Mouse (Mus musculus) myocyte (in vitro differentiated cells): ENCODE data around the gene Hoxb7. TPM values are rescaled to one million over a fixed set of nuclear protein-coding genes. Genes with fewer than 3 reads are reported as not detected.
A peak's percentile ranks its signal among the peaks of the same experiment; 100 is the strongest.

Source experiments
- H3K27me3 ChIP-seq: one replicate; pipeline ENCODE4 v1.6.1; 2011; ENCODE audit not compliant: control insufficient read depth, insufficient read depth, insufficient read length
- H3K36me3 ChIP-seq: one replicate; pipeline ENCODE4 v1.6.1; 2011; ENCODE audit not compliant: control insufficient read depth, insufficient read depth
- H3K4me2 ChIP-seq: one replicate; pipeline ENCODE4 v1.6.1; 2011; ENCODE audit warnings: low read depth, control low read depth
- H3K4me3 ChIP-seq: one replicate; pipeline ENCODE4 v1.5.1; 2011; ENCODE audit warnings: mild to moderate bottlenecking, control low read depth, moderate library complexity
- H3K79me2 ChIP-seq: one replicate; pipeline ENCODE4 v1.6.1; 2011; ENCODE audit not compliant: control insufficient read depth, insufficient read depth
- H3ac ChIP-seq: one replicate; pipeline ENCODE4 v1.6.1; 2011; ENCODE audit not compliant: control insufficient read depth, insufficient read length
- CEBPB ChIP-seq: IDR thresholded peaks from 2 replicates; pipeline ENCODE4 v1.6.1; 2011; ENCODE audit warnings: mild to moderate bottlenecking, moderate library complexity; ENCODE audit not compliant: poor library complexity, insufficient read depth, severe bottlenecking
- E2F4 ChIP-seq: IDR thresholded peaks from one replicate; pipeline ENCODE4 v1.6.1; 2011; ENCODE audit warnings: mild to moderate bottlenecking, control low read depth, moderate library complexity; ENCODE audit not compliant: insufficient read depth
- MAX ChIP-seq: IDR thresholded peaks from one replicate; pipeline ENCODE4 v1.6.1; 2011; ENCODE audit warnings: low read depth, mild to moderate bottlenecking, control low read depth
- MYOD1 ChIP-seq, 3 experiments: IDR thresholded peaks; one replicate each; pipeline ENCODE4 v1.6.1; 2011; ENCODE audit warnings: control low read depth in 2 of 3, low read depth in 2 of 3, mild to moderate bottlenecking in 2 of 3, moderate library complexity in 1 of 3; ENCODE audit not compliant: insufficient read length in 2 of 3, control insufficient read depth in 1 of 3
- MYOG ChIP-seq, 3 experiments: IDR thresholded peaks; one replicate each; pipeline ENCODE4 v1.6.1; 2011; ENCODE audit warnings: control low read depth in 2 of 3, low read depth in 2 of 3, mild to moderate bottlenecking in 2 of 3; ENCODE audit not compliant: insufficient read length in 2 of 3, control insufficient read depth in 1 of 3, insufficient read depth in 1 of 3
- POLR2A ChIP-seq: IDR thresholded peaks from one replicate; pipeline ENCODE4 v1.6.1; 2011; ENCODE audit warnings: low read depth, mild to moderate bottlenecking, control low read depth, moderate library complexity; ENCODE audit not compliant: insufficient read length
- POLR2AphosphoS2 ChIP-seq: IDR thresholded peaks from one replicate; pipeline ENCODE4 v1.6.1; 2011; ENCODE audit warnings: low read depth, control low read depth; ENCODE audit not compliant: insufficient read length
- REST ChIP-seq: IDR thresholded peaks from one replicate; pipeline ENCODE4 v1.6.1; 2011; ENCODE audit warnings: mild to moderate bottlenecking, control low read depth, moderate library complexity; ENCODE audit not compliant: insufficient read depth, insufficient read length
- SRF ChIP-seq: IDR thresholded peaks from one replicate; pipeline ENCODE4 v1.6.1; 2011; ENCODE audit warnings: low read depth; ENCODE audit not compliant: control insufficient read depth, insufficient read length
- TCF12 ChIP-seq: IDR thresholded peaks from one replicate; pipeline ENCODE4 v1.6.1; 2011; ENCODE audit warnings: mild to moderate bottlenecking, control low read depth; ENCODE audit not compliant: poor library complexity, insufficient read depth, severe bottlenecking
- TCF3 ChIP-seq: IDR thresholded peaks from one replicate; pipeline ENCODE4 v1.6.1; 2011; ENCODE audit warnings: low read depth, control low read depth; ENCODE audit not compliant: insufficient read length
- USF1 ChIP-seq: IDR thresholded peaks from one replicate; pipeline ENCODE4 v1.6.1; 2011; ENCODE audit warnings: low read depth, mild to moderate bottlenecking, control low read depth, moderate library complexity
- polyA plus RNA-seq: library from polyadenylated mRNA; unstranded; fragments of >200 nt; fragmentation: generic; extraction: Trizol; gene quantifications from one replicate; pipeline ENCODE4 v1.2.1, GENCODE M21; 2012; ENCODE audit warnings: missing spikeins

The Hoxb7 gene
- polyA plus RNA-seq, 1 experiment, result 0.06 TPM

GRCm38 (mm10) chr11:96284041-96284749 lies 2.2 kb upstream of the Hoxb7 start:
- no peaks in the 10 kb centered on the region for H3K36me3 ChIP-seq

GRCm38 (mm10) chr11:96284774-96285734 lies 1.4 kb upstream of the Hoxb7 start:
- TF ChIP-seq MYOG (IDR thresholded peaks at IDR 0.05; ENCODE audit: control insufficient read depth in 1 of 3, insufficient read depth in 1 of 3, insufficient read length in 2 of 3, low read depth in 2 of 3) (no peak), TCF12 (no peak), SRF (no peak), POLR2A (no peak)
- peaks cover 95% of the 10 kb centered on the region for H3K27me3 ChIP-seq
- H3K4me3 ChIP-seq, result no peak overlapping the region
- peak overlapping the region; percentile 56 for H3K4me2 ChIP-seq
- no peaks in the 10 kb centered on the region for H3K79me2 ChIP-seq
- H3K36me3 ChIP-seq, result no peaks in the 10 kb centered on the region
- no peak overlapping the region for H3ac ChIP-seq

More at GRCm38 (mm10) chr11:96284041-96284749, 2.2 kb upstream of the Hoxb7 start:
- Histone ChIP-seq H3K27me3 (peaks cover 94% of the 10 kb centered on the region), H3K79me2 (no peaks in the 10 kb centered on the region), H3K4me3 (no peak overlapping the region), H3K4me2 (peak overlapping the region; percentile 56), H3ac (no peak overlapping the region)
- TF ChIP-seq MAX (no peak), REST (no peak), MYOG (IDR thresholded peaks at IDR 0.05; ENCODE audit: control insufficient read depth in 1 of 3, insufficient read depth in 1 of 3, insufficient read length in 2 of 3, low read depth in 2 of 3) (no peak), MYOD1 (IDR thresholded peaks at IDR 0.05; ENCODE audit: control insufficient read depth in 1 of 3, insufficient read length in 2 of 3, low read depth in 2 of 3) (no peak), POLR2A (no peak), TCF3 (no peak), USF1 (no peak), E2F4 (no peak), SRF (no peak), POLR2AphosphoS2 (no peak)

- Histone ChIP-seq H3K4me2 (no peak overlapping the region), H3K4me3 (no peak overlapping the region), H3K36me3 (no peaks in the 10 kb centered on the region), H3K27me3 (peaks cover 89% of the 10 kb centered on the region), H3ac (no peak overlapping the region), H3K79me2 (no peaks in the 10 kb centered on the region)
- TF ChIP-seq MYOG (IDR thresholded peaks at IDR 0.05; ENCODE audit: control insufficient read depth in 1 of 3, insufficient read depth in 1 of 3, insufficient read length in 2 of 3, low read depth in 2 of 3) (no peak), POLR2A (no peak), POLR2AphosphoS2 (no peak), USF1 (no peak), TCF12 (no peak), TCF3 (no peak), SRF (no peak)
These were observed 439 bp downstream of the Hoxb7 start for GRCm38 (mm10) chr11:96286739-96287385.

- Histone ChIP-seq H3ac (no peak overlapping the region), H3K4me3 (no peak overlapping the region), H3K27me3 (peaks cover 87% of the 10 kb centered on the region)
These were observed 988 bp downstream of the Hoxb7 start for GRCm38 (mm10) chr11:96287411-96287810.

More at GRCm38 (mm10) chr11:96287411-96287810, 988 bp downstream of the Hoxb7 start:
- H3K36me3 ChIP-seq, result no peaks in the 10 kb centered on the region
- no peak overlapping the region for H3K4me2 ChIP-seq
- no peaks in the 10 kb centered on the region for H3K79me2 ChIP-seq
- TF ChIP-seq TCF3, result no peak
- TF ChIP-seq USF1, result no peak
- no peak for TF ChIP-seq CEBPB
- no peak for TF ChIP-seq MYOD1 (IDR thresholded peaks at IDR 0.05; ENCODE audit: control insufficient read depth in 1 of 3, insufficient read length in 2 of 3, low read depth in 2 of 3)
- no peak for TF ChIP-seq POLR2A
- TF ChIP-seq POLR2AphosphoS2, result no peak
- TF ChIP-seq TCF12, result no peak
- no peak for TF ChIP-seq REST
- TF ChIP-seq SRF, result no peak
- TF ChIP-seq MYOG (IDR thresholded peaks at IDR 0.05; ENCODE audit: control insufficient read depth in 1 of 3, insufficient read depth in 1 of 3, insufficient read length in 2 of 3, low read depth in 2 of 3), result no peak
- no peak for TF ChIP-seq MAX
- TF ChIP-seq E2F4, result no peak
